Mouse (Mus musculus): Measurements from ENCODE around the gene Arl6ip1. TPM values are rescaled to one million over a fixed set of nuclear protein-coding genes. Genes with fewer than 3 reads are reported as not detected.
A peak's percentile ranks its signal among the peaks of the same experiment; 100 is the strongest.
"Not testable (repeated sequence)": the region's sequence is repeated elsewhere in the genome, so short reads cannot be mapped to it uniquely, and the experiment has no call there.

Gene Arl6ip1
- polyA plus RNA-seq (2016; fragmentation: Nextera tagmentation; extraction: Ambion mirVana): 364 and 477 TPM in 2 replicates

DNA sequence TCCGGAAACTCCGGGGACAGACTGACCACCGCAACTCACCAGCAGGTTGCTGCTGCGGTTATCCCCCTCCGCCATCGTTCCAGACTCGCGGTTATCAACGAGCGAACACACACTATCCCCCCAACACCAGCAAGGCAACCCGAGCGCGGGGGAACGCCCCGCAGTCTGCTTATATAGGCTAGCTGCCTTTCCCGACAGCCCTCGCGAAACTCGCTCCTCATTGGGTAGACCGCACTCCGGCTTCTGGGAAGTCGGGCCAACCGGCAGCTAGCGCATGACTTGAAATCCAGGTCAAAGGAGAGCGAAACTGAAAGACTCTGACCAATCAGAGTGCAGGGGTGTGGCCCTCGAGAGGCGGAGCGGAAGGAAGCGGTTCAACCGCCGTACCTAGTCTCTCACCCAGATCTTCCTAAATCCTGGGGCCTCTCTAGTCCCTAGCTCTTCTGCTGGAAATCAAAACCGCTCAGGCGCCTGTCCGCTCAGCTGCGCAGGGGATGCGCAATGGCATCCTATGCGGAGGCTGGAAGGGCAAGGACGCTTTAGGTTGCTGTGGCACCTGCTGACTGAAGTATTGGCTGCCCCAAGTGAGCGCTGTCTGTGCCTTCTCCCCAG, at the start of gene Arl6ip1:
Arl6ip1 (minus strand) TSS at position 233 of the 612 bp plus-strand sequence.
- Histone ChIP-seq H3K4me1 (replicated peaks) (peaks cover 34% of the 10 kb centered on the region), H3K4me3 (peak within 1 kb of the TSS; percentile 82), H3K27me3 (ENCODE audit: insufficient read depth, poor library complexity, severe bottlenecking) (no peaks in the 10 kb centered on the region), H3K9me3 (no peaks in the 10 kb centered on the region), H3K27ac (peak within 1 kb of the TSS; percentile 95), H3K36me3 (peaks cover 27% of the 10 kb centered on the region)
- WGBS: 1% methylated on average over 39 of the region's 39 CpGs
- DNase-seq (ENCODE audit: low spot score): peak; percentile 98

DNA sequence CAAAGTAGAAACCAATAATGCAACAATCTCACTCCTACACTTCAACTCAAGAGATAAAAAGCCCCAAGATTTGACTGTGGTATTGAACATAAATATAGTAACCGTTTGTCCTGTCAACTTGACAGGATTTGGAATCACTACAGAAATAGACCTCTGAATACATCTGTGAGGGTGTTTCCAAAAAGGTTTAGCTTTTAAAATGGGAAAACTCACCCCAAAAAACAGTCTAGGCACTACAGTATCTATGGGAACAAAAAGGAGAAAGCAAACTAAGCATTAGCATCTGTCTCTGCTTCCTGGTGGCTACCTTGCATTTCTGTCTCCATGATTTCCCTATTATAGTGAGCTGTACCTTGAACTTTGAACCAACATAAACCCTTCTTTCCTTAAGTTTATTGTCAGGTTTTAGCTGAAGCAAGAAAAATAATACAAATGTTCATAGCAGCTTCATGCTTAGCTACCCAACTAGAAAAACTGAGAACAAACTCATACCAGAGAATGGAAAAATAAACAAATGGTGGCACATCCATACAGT, 46.4 kb upstream of the Arl6ip1 start:
- WGBS: 92% methylated on average over 1 of the region's 1 CpGs
- H3K27me3 ChIP-seq (ENCODE audit: insufficient read depth, poor library complexity, severe bottlenecking): no peaks in the 10 kb centered on the region
- H3K27ac ChIP-seq: no peak overlapping the region
- no peaks in the 10 kb centered on the region for H3K4me1 ChIP-seq (replicated peaks)
- H3K9me3 ChIP-seq: no peaks in the 10 kb centered on the region
- DNase-seq (ENCODE audit: low spot score): no peak
- H3K4me3 ChIP-seq: no peak overlapping the region
- H3K36me3 ChIP-seq: peaks cover 87% of the 10 kb centered on the region

DNA sequence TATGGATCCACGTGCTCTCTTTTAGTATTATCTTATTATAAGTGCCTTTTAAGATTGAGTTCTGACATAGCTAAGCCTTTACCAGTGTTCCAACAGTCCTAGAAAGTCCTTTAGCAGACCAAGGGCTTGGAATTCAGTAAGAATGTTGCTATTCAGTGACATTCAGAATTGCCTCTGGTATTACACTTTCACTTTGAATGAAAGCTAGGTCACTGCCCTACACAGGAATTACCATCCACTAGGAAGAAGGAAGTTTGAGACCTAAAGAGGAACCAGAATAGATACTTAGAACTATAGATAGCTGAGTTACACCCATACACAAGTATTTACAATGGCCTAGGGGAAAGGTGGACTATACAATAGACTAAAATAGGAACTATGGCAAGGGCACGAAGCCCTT, 40.7 kb upstream of the Arl6ip1 start:
- peaks cover 85% of the 10 kb centered on the region for H3K36me3 ChIP-seq

DNA sequence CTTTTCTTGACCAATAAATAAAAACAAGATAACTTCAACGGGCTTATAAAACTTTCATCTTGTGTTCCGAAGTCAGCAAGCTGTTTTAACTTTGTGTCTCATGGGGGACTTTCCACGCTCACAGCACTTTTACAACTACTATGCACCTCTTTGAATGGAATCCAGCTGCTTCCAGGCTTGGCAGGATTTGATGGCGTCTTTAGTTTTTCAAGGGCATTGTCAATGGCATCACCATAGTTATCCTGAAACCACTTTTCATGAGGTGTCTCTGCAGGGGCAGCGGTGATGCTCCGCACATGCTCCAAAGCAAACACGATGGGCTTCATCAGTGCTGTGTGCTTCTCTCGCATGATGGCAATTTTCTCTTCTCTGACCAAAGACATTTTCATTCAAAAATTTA, 33.5 kb upstream of the Arl6ip1 start:
- Histone ChIP-seq H3K27me3 (ENCODE audit: insufficient read depth, poor library complexity, severe bottlenecking) (no peaks in the 10 kb centered on the region), H3K4me1 (replicated peaks) (no peaks in the 10 kb centered on the region), H3K4me3 (no peak overlapping the region), H3K36me3 (peaks cover 83% of the 10 kb centered on the region), H3K27ac (no peak overlapping the region), H3K9me3 (no peaks in the 10 kb centered on the region)
- DNase-seq (ENCODE audit: low spot score): no peak
- WGBS: 94% methylated on average over 8 of the region's 8 CpGs

More for the DNA sequence above, 40.7 kb upstream of the Arl6ip1 start:
- not testable (repeated sequence) for H3K4me3 ChIP-seq; H3K27me3 ChIP-seq (ENCODE audit: insufficient read depth, poor library complexity, severe bottlenecking); DNase-seq (ENCODE audit: low spot score); H3K27ac ChIP-seq; H3K4me1 ChIP-seq (replicated peaks); H3K9me3 ChIP-seq
- WGBS: 93% methylated on average over 2 of the region's 2 CpGs

DNA sequence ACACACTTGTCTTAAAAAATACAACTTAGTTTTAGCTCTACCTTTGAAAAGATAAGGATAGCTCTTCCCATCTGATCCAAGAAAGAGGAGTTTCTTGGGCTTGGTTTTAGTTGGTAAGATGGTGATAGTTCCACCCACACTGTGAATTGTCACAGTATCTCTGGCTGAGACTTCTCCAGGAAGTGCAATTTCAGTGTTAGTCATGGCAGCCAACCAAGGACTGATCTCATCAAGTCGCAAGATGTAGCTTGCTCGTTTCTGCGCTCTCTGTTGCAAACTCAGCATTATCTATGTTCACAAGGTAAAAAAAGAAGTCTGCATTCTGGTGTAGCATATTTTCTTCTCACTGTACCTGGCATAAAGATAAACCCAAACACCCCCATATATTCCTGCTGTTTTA, 30.7 kb upstream of the Arl6ip1 start:
- Histone ChIP-seq H3K4me3 (no peak overlapping the region), H3K27me3 (ENCODE audit: insufficient read depth, poor library complexity, severe bottlenecking) (no peaks in the 10 kb centered on the region), H3K27ac (no peak overlapping the region), H3K9me3 (no peaks in the 10 kb centered on the region), H3K4me1 (replicated peaks) (no peaks in the 10 kb centered on the region), H3K36me3 (peaks cover 83% of the 10 kb centered on the region)
- 94% methylated on average over 3 of the region's 3 CpGs for WGBS
- DNase-seq (ENCODE audit: low spot score): no peak

DNA sequence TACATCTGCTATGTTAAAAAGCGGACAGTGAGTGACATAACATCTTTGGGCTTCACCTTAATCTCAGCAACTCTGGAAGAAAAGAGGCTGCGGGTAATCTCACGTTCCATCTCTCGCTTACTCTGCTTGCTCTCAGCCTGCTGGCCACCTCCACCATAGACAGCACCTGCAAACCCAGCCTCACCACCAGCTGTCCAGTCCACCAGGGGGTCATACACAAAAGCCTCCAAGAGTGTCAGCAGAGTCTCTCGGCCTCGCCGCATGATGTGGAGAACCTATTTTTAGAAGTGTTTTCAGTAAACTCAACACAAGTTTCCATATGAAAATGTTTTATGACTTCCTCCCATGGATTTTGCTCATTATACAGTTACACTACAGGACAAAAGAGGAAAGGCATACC, 27.0 kb upstream of the Arl6ip1 start:
- Histone ChIP-seq H3K27ac (no peak overlapping the region), H3K4me1 (replicated peaks) (no peaks in the 10 kb centered on the region), H3K9me3 (no peaks in the 10 kb centered on the region), H3K27me3 (ENCODE audit: insufficient read depth, poor library complexity, severe bottlenecking) (no peaks in the 10 kb centered on the region), H3K36me3 (peaks cover 90% of the 10 kb centered on the region), H3K4me3 (no peak overlapping the region)
- no peak for DNase-seq (ENCODE audit: low spot score)
- WGBS: 93% methylated on average over 7 of the region's 7 CpGs

DNA sequence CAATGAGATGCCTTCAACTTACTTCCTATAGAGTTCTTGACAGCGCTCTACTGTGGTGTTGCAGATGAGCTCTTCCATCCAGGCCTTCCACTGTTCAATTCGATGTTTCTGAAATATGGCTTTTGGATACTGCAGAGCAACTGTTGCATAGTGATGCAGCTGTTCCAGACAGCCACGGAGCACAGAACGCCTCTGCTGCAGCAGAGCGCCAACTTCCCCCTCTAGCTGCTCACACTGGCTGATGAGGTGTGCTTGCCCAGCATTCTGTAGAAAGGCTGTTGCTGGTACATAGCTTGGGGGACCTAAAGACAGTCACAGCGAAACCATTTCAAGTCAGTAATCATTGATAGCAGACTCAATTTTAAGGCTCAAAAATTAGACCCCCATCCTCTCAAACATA, 24.7 kb upstream of the Arl6ip1 start:
- H3K27me3 ChIP-seq (ENCODE audit: insufficient read depth, poor library complexity, severe bottlenecking): no peaks in the 10 kb centered on the region
- H3K9me3 ChIP-seq: no peaks in the 10 kb centered on the region
- peaks cover 89% of the 10 kb centered on the region for H3K36me3 ChIP-seq
- no peak overlapping the region for H3K27ac ChIP-seq
- no peaks in the 10 kb centered on the region for H3K4me1 ChIP-seq (replicated peaks)
- 95% methylated on average over 6 of the region's 6 CpGs for WGBS
- no peak overlapping the region for H3K4me3 ChIP-seq
- no peak for DNase-seq (ENCODE audit: low spot score)

DNA sequence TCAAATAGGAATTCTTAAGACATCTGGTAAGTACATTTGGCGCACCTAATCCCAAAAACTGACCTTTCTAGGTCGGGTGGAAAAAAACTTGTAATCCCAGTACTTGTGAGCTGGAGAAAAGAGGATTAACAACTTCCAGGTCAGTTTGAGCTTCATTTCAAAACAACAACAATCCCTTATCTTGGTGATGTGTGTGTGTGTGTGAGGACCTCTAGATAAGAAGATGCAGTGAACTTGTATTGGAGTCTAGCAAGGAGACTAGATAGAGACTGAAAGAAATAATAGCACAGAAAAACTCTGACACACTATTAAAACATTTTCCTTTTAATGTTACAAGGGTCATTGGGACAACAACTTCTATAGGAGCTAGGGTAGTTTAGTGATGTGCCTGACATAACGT, 14.1 kb upstream of the Arl6ip1 start:
- H3K27me3 ChIP-seq (ENCODE audit: insufficient read depth, poor library complexity, severe bottlenecking): no peaks in the 10 kb centered on the region
- no peak for DNase-seq (ENCODE audit: low spot score)
- no peaks in the 10 kb centered on the region for H3K9me3 ChIP-seq
- H3K4me1 ChIP-seq (replicated peaks): no peaks in the 10 kb centered on the region
- 91% methylated on average over 3 of the region's 3 CpGs for WGBS
- H3K27ac ChIP-seq: no peak overlapping the region
- no peak overlapping the region for H3K4me3 ChIP-seq
- peaks cover 94% of the 10 kb centered on the region for H3K36me3 ChIP-seq

DNA sequence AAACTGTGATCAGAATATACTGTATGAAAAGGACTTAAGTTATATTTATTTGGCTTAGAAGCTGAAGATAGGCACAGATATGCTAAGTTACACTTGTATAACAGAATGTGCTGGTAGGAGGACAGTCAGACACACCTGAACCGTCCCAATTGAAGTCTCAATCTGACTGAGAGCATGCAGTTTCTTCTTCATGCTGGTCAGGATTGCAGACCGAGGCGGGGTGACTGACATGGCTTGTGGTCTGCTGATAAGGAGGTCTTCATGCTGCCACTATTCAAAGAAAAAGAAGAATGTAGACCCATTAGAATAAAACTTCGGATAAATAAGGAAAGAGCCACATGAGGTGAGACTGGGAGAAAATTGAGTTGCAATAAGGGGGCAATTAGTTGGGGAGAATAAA, 13.7 kb upstream of the Arl6ip1 start:
- no peak overlapping the region for H3K27ac ChIP-seq
- WGBS: 91% methylated on average over 4 of the region's 4 CpGs
- peaks cover 94% of the 10 kb centered on the region for H3K36me3 ChIP-seq
- H3K9me3 ChIP-seq: no peaks in the 10 kb centered on the region
- DNase-seq (ENCODE audit: low spot score): no peak
- no peaks in the 10 kb centered on the region for H3K4me1 ChIP-seq (replicated peaks)
- H3K27me3 ChIP-seq (ENCODE audit: insufficient read depth, poor library complexity, severe bottlenecking): no peaks in the 10 kb centered on the region
- no peak overlapping the region for H3K4me3 ChIP-seq

DNA sequence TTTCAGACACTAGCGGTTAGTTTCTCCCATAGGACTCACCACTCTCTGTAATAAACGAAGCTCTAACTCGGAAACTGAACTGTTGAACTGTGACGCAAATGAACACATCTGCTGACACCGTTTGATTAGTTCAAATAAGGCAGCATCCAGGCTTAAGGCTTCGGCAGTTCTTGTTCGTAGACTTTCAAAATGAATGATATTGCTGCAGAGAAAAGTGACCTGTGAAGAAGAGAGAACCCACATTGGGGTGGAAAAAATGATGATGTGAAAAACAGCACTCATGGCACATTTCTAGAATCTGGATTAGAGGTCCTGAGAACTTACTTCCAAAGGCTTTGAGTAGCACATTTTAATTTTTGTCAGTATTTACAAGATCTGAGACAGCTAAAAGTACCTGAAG, 11.8 kb upstream of the Arl6ip1 start:
- Histone ChIP-seq H3K4me3 (no peak overlapping the region), H3K4me1 (replicated peaks) (no peaks in the 10 kb centered on the region), H3K27me3 (ENCODE audit: insufficient read depth, poor library complexity, severe bottlenecking) (no peaks in the 10 kb centered on the region), H3K36me3 (peaks cover 100% of the 10 kb centered on the region), H3K9me3 (no peaks in the 10 kb centered on the region), H3K27ac (no peak overlapping the region)
- 94% methylated on average over 7 of the region's 7 CpGs for WGBS
- DNase-seq (ENCODE audit: low spot score): no peak

DNA sequence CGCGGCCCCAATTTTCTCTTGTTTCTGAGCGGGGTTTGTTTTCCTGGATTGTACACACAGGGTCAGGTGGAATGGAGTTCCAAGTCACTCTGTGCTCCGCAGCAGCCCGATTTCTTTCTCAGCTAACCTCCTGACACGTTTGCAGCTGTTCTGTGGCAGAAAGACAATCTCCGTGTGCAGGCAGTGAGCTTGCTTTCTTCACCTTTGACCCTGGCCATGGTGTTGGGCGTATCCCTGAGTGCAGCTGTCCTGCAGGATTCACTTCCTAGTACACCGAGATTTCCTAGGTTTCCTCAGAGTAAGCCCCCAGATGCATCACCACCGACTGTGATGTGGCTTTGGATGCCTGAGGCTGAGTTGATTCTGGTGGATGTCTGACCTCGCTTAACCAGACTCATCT, 5.7 kb upstream of the Arl6ip1 start:
- H3K9me3 ChIP-seq: no peaks in the 10 kb centered on the region
- H3K36me3 ChIP-seq: peaks cover 60% of the 10 kb centered on the region
- H3K4me1 ChIP-seq (replicated peaks): peaks cover 6% of the 10 kb centered on the region
- DNase-seq (ENCODE audit: low spot score): no peak
- 75% methylated on average over 11 of the region's 11 CpGs for WGBS
- no peak overlapping the region for H3K4me3 ChIP-seq
- no peak overlapping the region for H3K27ac ChIP-seq
- no peaks in the 10 kb centered on the region for H3K27me3 ChIP-seq (ENCODE audit: insufficient read depth, poor library complexity, severe bottlenecking)

DNA sequence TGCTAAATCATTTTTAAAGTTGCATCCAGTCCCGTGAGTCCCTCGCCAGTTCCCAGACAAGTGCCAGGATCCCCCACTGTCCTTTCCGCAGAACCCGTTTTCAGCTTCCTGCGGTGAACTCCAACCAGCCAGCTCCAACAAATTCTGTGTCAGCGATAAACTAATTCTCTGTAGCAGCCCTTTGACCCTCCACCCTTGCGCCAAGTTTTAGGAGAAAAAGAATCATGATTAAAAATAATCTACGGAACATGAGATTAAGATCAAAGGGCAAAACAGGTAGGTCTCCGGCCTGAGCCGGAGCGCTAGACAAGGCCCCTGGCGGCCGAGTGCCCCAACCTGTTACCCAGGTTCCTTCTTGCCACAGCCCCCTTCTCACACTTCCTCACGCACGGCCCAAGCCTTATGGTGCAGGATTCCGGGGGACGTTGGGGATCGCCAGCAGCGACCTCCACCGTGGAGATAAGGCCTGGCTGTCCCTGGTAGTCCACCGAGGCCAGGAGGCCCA, 485 bp downstream of the Arl6ip1 start:
- DNase-seq (ENCODE audit: low spot score): no peak
- Histone ChIP-seq H3K4me1 (replicated peaks) (peaks cover 34% of the 10 kb centered on the region), H3K4me3 (peak overlapping the region; percentile 82), H3K27ac (peak overlapping the region; percentile 95), H3K9me3 (no peaks in the 10 kb centered on the region), H3K36me3 (peaks cover 30% of the 10 kb centered on the region), H3K27me3 (ENCODE audit: insufficient read depth, poor library complexity, severe bottlenecking) (no peaks in the 10 kb centered on the region)
- WGBS: under 1% methylated on average over 21 of the region's 21 CpGs

DNA sequence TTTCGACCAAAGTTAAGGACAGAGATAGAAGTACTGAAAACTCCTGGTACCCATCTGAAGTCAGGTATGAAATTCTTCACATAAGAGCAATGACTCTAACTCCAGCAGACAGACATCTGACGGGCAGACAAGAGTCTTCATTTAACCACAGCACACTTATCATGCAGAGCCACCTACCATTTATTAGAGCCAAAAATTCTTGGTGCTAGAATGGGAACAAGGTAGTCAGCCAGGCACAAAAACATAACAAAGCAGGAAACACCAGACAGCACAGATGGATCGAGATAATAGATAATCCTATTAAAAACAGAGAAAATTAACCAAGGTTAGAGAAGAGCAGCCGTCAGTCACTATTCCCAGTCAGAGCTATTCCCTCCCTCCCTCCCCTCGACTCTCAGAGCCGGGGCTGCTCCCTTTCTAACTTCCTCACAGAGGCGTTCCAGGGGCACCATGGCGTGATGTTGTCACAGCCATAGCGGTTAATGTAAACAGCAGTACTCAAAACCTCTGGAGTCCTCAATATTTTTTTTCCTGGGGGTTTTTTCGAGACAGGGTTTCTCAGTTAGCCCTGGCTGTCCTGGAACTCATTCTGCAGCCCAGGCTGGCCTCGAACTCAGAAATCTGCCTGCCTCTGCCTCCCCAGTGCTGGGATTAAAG, 3.1 kb downstream of the Arl6ip1 start:
- peaks cover 54% of the 10 kb centered on the region for H3K36me3 ChIP-seq
- peaks cover 34% of the 10 kb centered on the region for H3K4me1 ChIP-seq (replicated peaks)
- WGBS: 85% methylated on average over 11 of the region's 11 CpGs
- DNase-seq (ENCODE audit: low spot score): no peak
- no peaks in the 10 kb centered on the region for H3K27me3 ChIP-seq (ENCODE audit: insufficient read depth, poor library complexity, severe bottlenecking)
- no peaks in the 10 kb centered on the region for H3K9me3 ChIP-seq
- no peak overlapping the region for H3K27ac ChIP-seq
- H3K4me3 ChIP-seq: peak overlapping the region; percentile 82; the same call in 1 of the 2 replicates
